Mouse (Mus musculus): ENCODE results near the gene Ptcd2.

DNA sequence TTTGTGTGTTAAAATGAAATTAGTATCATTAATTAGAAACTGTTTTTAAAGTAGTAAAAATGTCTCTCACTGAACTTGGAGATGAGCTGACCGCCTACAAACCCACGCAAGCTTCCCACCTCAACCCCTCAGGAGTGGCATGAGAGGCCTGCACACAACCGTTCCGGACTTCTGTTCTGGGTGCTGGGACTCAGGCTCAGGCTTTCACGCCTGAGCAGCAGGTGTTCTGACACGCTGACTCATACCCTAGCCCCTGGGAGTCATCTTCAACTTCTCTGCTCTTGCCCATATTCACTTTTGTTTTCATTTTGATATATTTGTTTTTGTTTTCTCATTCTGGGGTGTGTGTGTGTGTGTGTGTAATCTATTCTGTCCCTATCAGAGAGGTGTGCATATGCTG lies 5.5 kb upstream of the Ptcd2 start:
- TF ChIP-seq CTCF (IDR thresholded peaks at IDR 0.05; ENCODE audit: control insufficient read depth, insufficient read depth, insufficient read length), result no peak
- no peak for TF ChIP-seq FOSL1 (IDR thresholded peaks at IDR 0.05; ENCODE audit: insufficient read depth, low read length, poor library complexity, severe bottlenecking)
- TF ChIP-seq USF1 (IDR thresholded peaks at IDR 0.05; ENCODE audit: low read depth), result no peak
- no peak for TF ChIP-seq CEBPB (IDR thresholded peaks at IDR 0.05; ENCODE audit: low read depth)
- peak; percentile 36 for TF ChIP-seq MYOD1 (IDR thresholded peaks at IDR 0.05; ENCODE audit: control insufficient read depth, insufficient read length, low read depth)
- no peak for TF ChIP-seq MYOG (IDR thresholded peaks at IDR 0.05; ENCODE audit: control insufficient read depth, extremely low read depth, insufficient read length)
- TF ChIP-seq MAX (IDR thresholded peaks at IDR 0.05), result no peak
